Mouse (Mus musculus): ENCODE data around the gene Hmgcs2. TPM values are rescaled to one million over a fixed set of nuclear protein-coding genes. Genes with fewer than 3 reads are reported as not detected.
A peak's percentile ranks its signal among the peaks of the same experiment; 100 is the strongest.

Gene Hmgcs2
- polyA plus RNA-seq, 1 experiment, result 8.8 TPM

DNA sequence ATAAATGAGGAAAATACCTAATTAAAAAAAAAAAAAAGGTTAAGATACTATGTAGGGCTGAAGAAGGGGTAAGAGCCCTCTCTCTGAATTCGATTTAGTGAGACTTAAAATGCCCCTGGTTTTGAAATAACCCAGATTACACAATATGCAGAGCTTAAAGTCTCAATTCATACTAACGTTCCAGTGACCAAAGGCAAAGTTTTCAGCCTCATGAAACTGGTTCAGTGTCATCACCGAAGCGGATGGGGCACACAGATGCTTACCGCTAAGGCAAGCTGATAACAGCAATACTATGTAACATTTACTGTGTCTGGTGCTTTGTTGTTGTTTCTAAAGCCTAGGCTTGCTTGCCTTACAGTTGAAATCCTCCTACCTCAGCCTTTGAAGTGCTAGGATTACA is 42.0 kb downstream of the Hmgcs2 start:
- no peak overlapping the region for H3K4me3 ChIP-seq (ENCODE audit: control insufficient read depth, insufficient read depth, low read length)
- H3K4me1 ChIP-seq (replicated peaks; ENCODE audit: control insufficient read depth, insufficient read depth, low read length), result no peaks in the 10 kb centered on the region
- no peak for DNase-seq
- TF ChIP-seq POLR2A (IDR thresholded peaks at IDR 0.05; ENCODE audit: control insufficient read depth, extremely low read depth, insufficient read depth, low read length, poor library complexity) (no peak), CTCF (IDR thresholded peaks at IDR 0.05; ENCODE audit: borderline replicate concordance, control insufficient read depth, extremely low read depth, insufficient read depth, low read length, poor library complexity) (no peak)
- H3K27ac ChIP-seq (ENCODE audit: control insufficient read depth, insufficient read depth, low read length), result no peak overlapping the region
- no peaks in the 10 kb centered on the region for H3K27me3 ChIP-seq (ENCODE audit: control insufficient read depth, insufficient read depth, low read length)
- WGBS, result 98% methylated on average over 5 of the region's 5 CpGs
- peaks cover 50% of the 10 kb centered on the region for H3K36me3 ChIP-seq (ENCODE audit: control insufficient read depth, insufficient read depth, low read length)

DNA sequence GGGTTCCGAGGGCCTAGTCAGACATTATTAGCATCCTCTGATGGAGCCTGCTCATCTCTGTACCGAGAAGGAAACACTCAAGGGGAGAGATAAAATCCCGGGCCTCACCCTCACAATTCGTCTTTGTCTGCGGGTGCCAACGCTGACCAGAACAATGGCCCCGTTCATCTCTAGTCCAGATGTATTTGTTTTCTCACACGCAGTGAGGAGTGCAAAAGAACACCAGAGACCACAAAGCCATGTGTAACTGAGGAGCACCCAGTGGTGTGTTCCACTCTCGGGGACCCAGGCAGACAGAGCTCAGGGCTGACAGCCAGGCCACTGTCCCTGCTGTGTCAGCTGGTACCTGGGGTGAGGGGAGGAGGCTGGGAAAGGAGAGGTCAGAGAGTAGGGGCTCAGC is 44.0 kb downstream of the Hmgcs2 start:
- TF ChIP-seq POLR2A (IDR thresholded peaks at IDR 0.05; ENCODE audit: control insufficient read depth, extremely low read depth, insufficient read depth, low read length, poor library complexity) (no peak), CTCF (IDR thresholded peaks at IDR 0.05; ENCODE audit: borderline replicate concordance, control insufficient read depth, extremely low read depth, insufficient read depth, low read length, poor library complexity) (no peak)
- H3K4me1 ChIP-seq (replicated peaks; ENCODE audit: control insufficient read depth, insufficient read depth, low read length), result no peaks in the 10 kb centered on the region
- no peak overlapping the region for H3K4me3 ChIP-seq (ENCODE audit: control insufficient read depth, insufficient read depth, low read length)
- H3K36me3 ChIP-seq (ENCODE audit: control insufficient read depth, insufficient read depth, low read length), result peaks cover 56% of the 10 kb centered on the region
- 96% methylated on average over 9 of the region's 9 CpGs for WGBS
- no peak for DNase-seq
- H3K27me3 ChIP-seq (ENCODE audit: control insufficient read depth, insufficient read depth, low read length), result no peaks in the 10 kb centered on the region
- no peak overlapping the region for H3K27ac ChIP-seq (ENCODE audit: control insufficient read depth, insufficient read depth, low read length)

DNA sequence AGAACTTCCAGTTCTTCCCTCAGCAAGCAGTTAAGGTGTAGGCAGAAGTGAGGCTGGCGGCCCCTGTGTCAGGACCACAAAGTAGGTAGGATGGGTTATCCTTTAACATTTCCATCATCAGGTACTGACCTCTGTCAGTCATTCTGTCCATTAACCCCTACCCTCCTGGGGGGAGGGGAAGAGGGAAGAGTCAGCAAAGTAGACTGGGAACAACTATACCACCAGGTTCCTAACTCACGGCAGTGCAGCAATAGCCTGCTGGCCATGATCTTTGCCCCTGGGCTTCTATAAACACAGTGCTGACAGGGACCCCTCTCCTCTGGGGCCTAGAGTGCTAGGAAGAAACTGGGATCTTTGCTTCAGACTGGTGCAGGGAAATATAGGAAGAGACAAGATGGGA is 53.8 kb downstream of the Hmgcs2 start:
- H3K27ac ChIP-seq (ENCODE audit: control insufficient read depth, insufficient read depth, low read length), result no peak overlapping the region
- H3K36me3 ChIP-seq (ENCODE audit: control insufficient read depth, insufficient read depth, low read length), result peaks cover 12% of the 10 kb centered on the region; the same call in 1 of the 2 replicates
- 97% methylated on average over 2 of the region's 2 CpGs for WGBS
- H3K4me3 ChIP-seq (ENCODE audit: control insufficient read depth, insufficient read depth, low read length), result no peak overlapping the region
- DNase-seq, result no peak
- no peak for TF ChIP-seq CTCF (IDR thresholded peaks at IDR 0.05; ENCODE audit: borderline replicate concordance, control insufficient read depth, extremely low read depth, insufficient read depth, low read length, poor library complexity)
- TF ChIP-seq POLR2A (IDR thresholded peaks at IDR 0.05; ENCODE audit: control insufficient read depth, extremely low read depth, insufficient read depth, low read length, poor library complexity), result no peak
- no peaks in the 10 kb centered on the region for H3K27me3 ChIP-seq (ENCODE audit: control insufficient read depth, insufficient read depth, low read length)
- H3K4me1 ChIP-seq (replicated peaks; ENCODE audit: control insufficient read depth, insufficient read depth, low read length), result peaks cover 37% of the 10 kb centered on the region

DNA sequence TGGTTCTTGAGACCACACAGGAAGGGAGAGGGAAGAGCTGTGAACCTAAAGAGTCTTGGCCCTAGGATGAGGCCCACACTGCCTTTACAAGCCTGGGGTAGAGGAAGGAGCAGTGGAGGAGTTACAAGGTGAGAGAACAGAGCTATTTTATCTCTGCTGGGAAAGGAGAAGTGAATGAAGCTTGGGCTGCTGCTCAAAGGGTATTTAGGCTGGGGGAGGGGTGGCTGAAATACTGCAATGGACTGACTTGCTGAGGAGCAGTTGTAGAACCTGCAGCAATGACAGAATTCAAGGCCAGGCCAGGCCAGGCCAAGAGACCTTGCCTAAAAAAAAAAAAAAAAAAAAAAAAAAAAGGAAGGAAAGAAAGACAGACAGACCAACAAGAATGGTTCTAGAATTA is 55.1 kb downstream of the Hmgcs2 start:
- peaks cover 42% of the 10 kb centered on the region for H3K4me1 ChIP-seq (replicated peaks; ENCODE audit: control insufficient read depth, insufficient read depth, low read length)
- peaks cover 9% of the 10 kb centered on the region; the same call in 1 of the 2 replicates for H3K36me3 ChIP-seq (ENCODE audit: control insufficient read depth, insufficient read depth, low read length)
- no peaks in the 10 kb centered on the region for H3K27me3 ChIP-seq (ENCODE audit: control insufficient read depth, insufficient read depth, low read length)
- H3K4me3 ChIP-seq (ENCODE audit: control insufficient read depth, insufficient read depth, low read length), result no peak overlapping the region
- DNase-seq, result no peak
- H3K27ac ChIP-seq (ENCODE audit: control insufficient read depth, insufficient read depth, low read length), result peak overlapping the region; percentile 75; the same call in 1 of the 2 replicates
- TF ChIP-seq POLR2A (IDR thresholded peaks at IDR 0.05; ENCODE audit: control insufficient read depth, extremely low read depth, insufficient read depth, low read length, poor library complexity) (no peak), CTCF (IDR thresholded peaks at IDR 0.05; ENCODE audit: borderline replicate concordance, control insufficient read depth, extremely low read depth, insufficient read depth, low read length, poor library complexity) (no peak)

DNA sequence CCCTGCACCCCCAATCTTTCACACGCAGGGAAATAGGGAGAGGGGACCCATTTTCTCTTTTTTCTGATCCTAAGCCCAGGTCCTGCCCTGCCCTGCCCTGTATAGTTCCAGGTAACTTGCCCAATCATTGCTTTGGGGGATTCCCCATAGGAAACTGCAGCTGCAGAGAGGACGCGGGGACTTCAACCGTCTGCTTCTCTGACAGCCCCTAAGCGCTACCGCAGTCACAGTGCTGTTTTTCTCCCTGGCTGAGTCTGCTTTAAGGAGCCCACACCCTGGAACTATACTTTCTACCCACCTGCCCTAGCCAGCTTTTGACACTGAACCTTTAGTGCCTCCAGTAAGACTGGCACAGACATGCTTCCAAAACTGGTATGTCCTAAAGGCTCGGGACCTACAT is 55.7 kb downstream of the Hmgcs2 start:
- no peak for TF ChIP-seq POLR2A (IDR thresholded peaks at IDR 0.05; ENCODE audit: control insufficient read depth, extremely low read depth, insufficient read depth, low read length, poor library complexity)

DNA sequence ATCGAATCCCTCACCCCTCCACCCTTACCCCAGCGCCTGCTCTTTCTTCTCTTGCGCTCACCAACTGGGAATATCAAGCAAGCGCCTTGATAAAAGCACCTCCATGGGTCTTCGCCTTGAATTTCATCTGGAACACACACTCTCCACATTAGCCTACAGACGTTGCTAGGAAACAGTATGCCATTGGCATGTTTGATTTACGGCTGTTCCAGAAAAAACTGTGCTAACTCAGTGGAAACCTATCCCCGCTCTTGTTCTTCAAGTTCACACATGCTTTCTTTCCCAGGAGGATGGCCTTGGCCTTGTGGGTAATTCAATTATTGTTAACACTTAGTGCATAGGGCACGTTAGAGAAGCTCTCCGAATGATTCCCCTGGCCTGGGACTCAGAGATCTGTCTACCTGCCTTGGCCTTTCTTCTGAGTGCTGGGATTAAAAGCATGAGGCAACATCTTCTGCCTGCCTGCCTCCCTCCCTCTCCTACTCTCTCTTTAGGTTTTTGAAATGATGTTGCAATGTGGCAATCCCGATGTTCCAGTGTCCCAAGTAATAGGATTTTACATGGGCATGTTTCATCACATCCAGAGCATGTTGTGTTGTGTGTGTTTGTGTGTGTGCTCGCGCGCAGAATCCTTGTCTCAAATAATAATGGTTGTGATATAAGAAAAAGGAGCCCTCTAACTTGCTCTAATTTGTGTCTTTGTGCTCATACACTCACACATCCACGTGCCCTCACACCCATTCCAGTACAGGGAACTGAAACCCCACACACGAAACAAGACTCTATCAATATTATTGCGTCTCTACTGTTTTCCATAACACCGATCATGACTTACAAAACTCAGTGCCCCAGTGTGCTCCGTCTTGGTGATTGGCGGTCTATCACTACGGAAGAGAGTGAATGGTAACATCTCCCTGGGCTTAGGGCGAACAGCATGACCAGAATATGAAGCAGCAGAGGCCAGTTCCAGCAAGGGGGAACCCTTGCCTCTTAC is 56.7 kb downstream of the Hmgcs2 start:
- H3K27me3 ChIP-seq (ENCODE audit: control insufficient read depth, insufficient read depth, low read length), result no peaks in the 10 kb centered on the region
- H3K4me1 ChIP-seq (replicated peaks; ENCODE audit: control insufficient read depth, insufficient read depth, low read length), result peaks cover 42% of the 10 kb centered on the region
- no peak overlapping the region for H3K4me3 ChIP-seq (ENCODE audit: control insufficient read depth, insufficient read depth, low read length)
- no peak for DNase-seq
- H3K27ac ChIP-seq (ENCODE audit: control insufficient read depth, insufficient read depth, low read length), result peak overlapping the region; percentile 75; the same call in 1 of the 2 replicates
- WGBS, result 61% methylated on average over 22 of the region's 22 CpGs
- peaks cover 4% of the 10 kb centered on the region; the same call in 1 of the 2 replicates for H3K36me3 ChIP-seq (ENCODE audit: control insufficient read depth, insufficient read depth, low read length)
- no peak for TF ChIP-seq CTCF (IDR thresholded peaks at IDR 0.05; ENCODE audit: borderline replicate concordance, control insufficient read depth, extremely low read depth, insufficient read depth, low read length, poor library complexity)

More for the DNA sequence above, 55.7 kb downstream of the Hmgcs2 start:
- H3K4me3 ChIP-seq (ENCODE audit: control insufficient read depth, insufficient read depth, low read length), result peak overlapping the region; percentile 6; the same call in 1 of the 2 replicates
- H3K4me1 ChIP-seq (replicated peaks; ENCODE audit: control insufficient read depth, insufficient read depth, low read length), result peaks cover 42% of the 10 kb centered on the region
- H3K27me3 ChIP-seq (ENCODE audit: control insufficient read depth, insufficient read depth, low read length), result no peaks in the 10 kb centered on the region
- H3K27ac ChIP-seq (ENCODE audit: control insufficient read depth, insufficient read depth, low read length), result peak overlapping the region; percentile 75
- peak; percentile 47 for DNase-seq
- WGBS, result 7% methylated on average over 7 of the region's 7 CpGs
- H3K36me3 ChIP-seq (ENCODE audit: control insufficient read depth, insufficient read depth, low read length), result peaks cover 5% of the 10 kb centered on the region; the same call in 1 of the 2 replicates
